Mouse (Mus musculus) lung, adult 2 months (tissue): ENCODE data around the gene Dpep2nb.

Source experiments
- CTCF ChIP-seq: fragments of 200-500 bp; IDR thresholded peaks from 2 replicates; pipeline ENCODE4 v1.5.1; 2011; ENCODE audit warnings: mild to moderate bottlenecking, low read length, control low read depth; ENCODE audit not compliant: insufficient read depth
- POLR2A ChIP-seq: fragments of 200-500 bp; IDR thresholded peaks from 2 replicates; pipeline ENCODE4 v1.6.1; 2011; ENCODE audit warnings: low read depth, mild to moderate bottlenecking, control low read depth, low read length, borderline replicate concordance; ENCODE audit errors: extremely low read depth

DNA sequence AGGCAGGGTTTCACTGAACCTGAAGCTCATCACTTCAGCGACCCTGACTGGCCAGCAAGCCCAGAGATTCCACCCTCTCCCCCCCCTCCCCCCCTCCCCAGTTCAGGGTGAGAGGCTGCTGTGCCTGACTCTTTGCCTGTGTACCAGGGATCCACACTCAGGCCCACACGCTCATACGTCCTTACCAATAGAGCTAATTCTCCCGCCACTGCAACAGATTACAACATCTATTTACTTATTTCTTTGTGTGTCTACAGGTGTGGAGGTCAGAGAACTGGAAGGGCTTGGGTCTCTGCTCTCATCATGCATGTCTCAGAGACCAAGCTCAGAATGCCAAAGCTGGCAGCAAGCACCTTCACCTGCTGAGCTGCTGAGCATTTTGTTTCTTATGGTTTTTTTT lies 12.5 kb downstream of the Dpep2nb start:
- TF ChIP-seq CTCF (no peak), POLR2A (no peak)
